Mouse (Mus musculus) hindbrain, embryonic 12.5 days (tissue): ENCODE measurements around the gene Ccl25. TPM values are rescaled to one million over a fixed set of nuclear protein-coding genes. Genes with fewer than 3 reads are reported as not detected.

Experiments
- ATAC-seq: fragments of 200-750 bp; cut with Nextera tagmentation; 2 replicates; pipeline ENCODE4 v1.8.0; 2017; ENCODE audit warnings: moderate TSS enrichment; ENCODE audit not compliant: low FRiP score
- H3K27ac ChIP-seq: fragments of 300-500 bp; sonication (generic); 2 replicates; pipeline ENCODE4 v1.5.1; 2016; ENCODE audit warnings: mild to moderate bottlenecking
- H3K27me3 ChIP-seq: fragments of 300-500 bp; sonication (generic); 2 replicates; pipeline ENCODE4 v1.6.1; 2016; ENCODE audit warnings: mild to moderate bottlenecking
- H3K36me3 ChIP-seq: fragments of 300-500 bp; sonication (generic); 2 replicates; pipeline ENCODE4 v1.6.1; 2016; ENCODE audit warnings: mild to moderate bottlenecking
- H3K4me1 ChIP-seq: fragments of 300-500 bp; sonication (generic); 2 replicates; pipeline ENCODE4 v1.6.1; 2016
- H3K4me2 ChIP-seq: fragments of 300-500 bp; sonication (generic); replicated peaks from 2 replicates; pipeline ENCODE4 v1.6.1; 2016; ENCODE audit warnings: mild to moderate bottlenecking
- H3K4me3 ChIP-seq: fragments of 300-500 bp; sonication (generic); 2 replicates; pipeline ENCODE4 v1.5.1; 2016; ENCODE audit warnings: mild to moderate bottlenecking
- H3K9ac ChIP-seq: fragments of 300-500 bp; sonication (generic); 2 replicates; pipeline ENCODE4 v1.6.1; 2016; ENCODE audit warnings: mild to moderate bottlenecking, moderate library complexity
- H3K9me3 ChIP-seq: fragments of 300-500 bp; sonication (generic); replicated peaks from 2 replicates; pipeline ENCODE4 v1.6.1; 2016; ENCODE audit warnings: mild to moderate bottlenecking
- WGBS: fragments of 180-500 bp; shearing (Covaris S2); methylation state at CpG from one replicate; pipeline ENCODE4 v1.1.7; 2016; 5-methylcytosine and 5-hydroxymethylcytosine counted together
- polyA plus RNA-seq: library from polyadenylated mRNA; unstranded; fragments of >200 nt; fragmentation: Nextera tagmentation; extraction: Ambion mirVana; gene quantifications from 2 replicates; pipeline ENCODE4 v1.2.1, GENCODE M21; 2016

The Ccl25 gene
- polyA plus RNA-seq = 22.3 and 24.1 TPM in 2 replicates

GRCm38 (mm10) chr8:4324983-4325750 lies at the start of gene Ccl25, which contains the start of gene Elavl1:
Gene Ccl25 (plus strand): TSS chr8:4325210.
Gene Elavl1 (minus strand): TSS chr8:4325413.
- Histone ChIP-seq H3K4me3 (peak within 1 kb of the TSS; percentile 99), H3K27me3 (no peaks in the 10 kb centered on the region), H3K9ac (peak within 1 kb of the TSS; percentile 98), H3K9me3 (no peaks in the 10 kb centered on the region), H3K4me1 (peaks cover 31% of the 10 kb centered on the region), H3K36me3 (peaks cover 40% of the 10 kb centered on the region), H3K4me2 (peak within 1 kb of the TSS; percentile 95), H3K27ac (peak within 1 kb of the TSS; percentile 88)
- ATAC-seq = peak; percentile 98
- WGBS = under 1% methylated on average over 78 of the region's 78 CpGs

GRCm38 (mm10) chr8:4275275-4276110 lies 49.5 kb upstream of the Ccl25 start, which contains the start of gene Timm44:
Gene Timm44 (minus strand): TSS chr8:4275913.
- peak within 1 kb of the TSS; percentile 61 for H3K4me2 ChIP-seq
- no peaks in the 10 kb centered on the region for H3K27me3 ChIP-seq
- peaks cover 7% of the 10 kb centered on the region for H3K4me1 ChIP-seq
- peak within 1 kb of the TSS; percentile 76 for H3K27ac ChIP-seq
- H3K36me3 ChIP-seq = peaks cover 27% of the 10 kb centered on the region
- peak within 1 kb of the TSS; percentile 79 for H3K9ac ChIP-seq
- WGBS = under 1% methylated on average over 39 of the region's 39 CpGs
- no peaks in the 10 kb centered on the region for H3K9me3 ChIP-seq
- H3K4me3 ChIP-seq = peak within 1 kb of the TSS; percentile 61
- ATAC-seq = peak; percentile 94

DNA sequence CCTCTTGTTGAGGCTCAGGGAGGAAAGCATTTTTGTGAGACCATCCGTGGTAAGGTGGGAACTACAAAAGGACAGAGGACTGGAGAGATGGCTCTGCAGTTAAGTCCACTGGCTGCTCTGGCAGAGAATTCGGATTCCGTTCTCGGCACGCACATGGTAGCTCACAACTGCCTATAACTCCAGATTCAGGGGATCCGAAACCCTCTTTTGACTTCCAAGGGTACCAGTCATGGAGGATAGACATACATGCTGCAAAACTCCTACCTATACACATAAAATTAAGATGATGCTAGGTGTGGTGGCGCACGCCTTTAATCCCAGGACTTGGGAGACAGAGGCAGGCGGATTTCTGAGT lies 48.9 kb upstream of the Ccl25 start:
- no peaks in the 10 kb centered on the region for H3K9me3 ChIP-seq
- peaks cover 7% of the 10 kb centered on the region for H3K4me1 ChIP-seq
- H3K27ac ChIP-seq = peak overlapping the region; percentile 76
- peak overlapping the region; percentile 61 for H3K4me3 ChIP-seq
- H3K9ac ChIP-seq = peak overlapping the region; percentile 79
- peaks cover 24% of the 10 kb centered on the region for H3K36me3 ChIP-seq
- H3K4me2 ChIP-seq = peak overlapping the region; percentile 61
- H3K27me3 ChIP-seq = no peaks in the 10 kb centered on the region
- no peak for ATAC-seq
- 31% methylated on average over 9 of the region's 9 CpGs for WGBS

DNA sequence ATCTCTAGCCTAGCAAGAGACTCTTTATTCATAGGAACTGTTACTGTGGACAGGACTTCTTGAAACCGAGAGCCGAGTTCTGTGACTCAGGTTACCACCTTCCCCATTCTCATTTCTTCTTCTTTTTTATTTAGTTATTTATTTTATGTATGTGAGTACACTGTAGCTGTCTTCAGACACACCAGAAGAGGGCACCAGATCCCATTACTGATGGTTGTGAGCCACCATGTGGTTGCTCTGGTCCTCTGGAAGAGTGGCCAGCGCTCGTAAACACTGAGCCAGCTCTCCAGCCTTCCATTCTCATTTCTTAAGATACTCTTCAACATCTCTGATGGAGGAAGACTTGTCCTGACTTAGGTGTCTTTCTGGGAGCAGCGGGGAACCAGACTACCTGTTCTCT lies 32.3 kb upstream of the Ccl25 start:
- H3K4me3 ChIP-seq = no peak overlapping the region
- no peak overlapping the region for H3K9ac ChIP-seq
- H3K4me2 ChIP-seq = no peak overlapping the region
- no peaks in the 10 kb centered on the region for H3K9me3 ChIP-seq
- no peak for ATAC-seq
- 86% methylated on average over 5 of the region's 5 CpGs for WGBS
- peaks cover 80% of the 10 kb centered on the region for H3K36me3 ChIP-seq
- no peaks in the 10 kb centered on the region for H3K4me1 ChIP-seq
- no peak overlapping the region for H3K27ac ChIP-seq
- H3K27me3 ChIP-seq = no peaks in the 10 kb centered on the region

GRCm38 (mm10) chr8:4297822-4298221 lies 27.2 kb upstream of the Ccl25 start:
- WGBS = over 99% methylated on average over 4 of the region's 4 CpGs
- Histone ChIP-seq H3K36me3 (peaks cover 73% of the 10 kb centered on the region), H3K27me3 (no peaks in the 10 kb centered on the region), H3K4me1 (no peaks in the 10 kb centered on the region), H3K9me3 (no peaks in the 10 kb centered on the region), H3K27ac (no peak overlapping the region), H3K9ac (no peak overlapping the region), H3K4me2 (no peak overlapping the region), H3K4me3 (no peak overlapping the region)
- no peak for ATAC-seq

DNA sequence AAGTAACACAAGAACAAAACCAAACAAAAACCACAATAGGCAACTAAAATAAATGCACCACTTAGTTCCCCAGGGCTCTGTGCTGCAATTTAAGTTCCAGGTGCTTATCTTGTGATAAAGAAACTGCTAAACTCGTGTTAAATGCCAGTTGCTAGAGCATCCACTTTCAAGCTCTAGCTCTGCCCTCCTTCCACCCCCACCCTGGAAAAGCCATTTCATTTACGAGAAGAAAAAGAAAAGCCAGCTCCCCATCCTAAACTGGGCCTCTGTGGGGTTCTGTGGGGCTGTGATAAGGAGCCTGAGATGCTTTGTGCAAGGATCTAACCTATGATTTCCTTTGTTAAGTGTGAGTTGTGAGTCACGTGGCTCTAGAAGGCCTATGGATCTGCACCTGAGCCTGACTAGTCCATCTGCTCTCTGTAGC lies 20.9 kb upstream of the Ccl25 start:
- WGBS = 80% methylated on average over 3 of the region's 3 CpGs
- Histone ChIP-seq H3K36me3 (peaks cover 87% of the 10 kb centered on the region), H3K27ac (no peak overlapping the region), H3K9ac (no peak overlapping the region), H3K4me2 (no peak overlapping the region), H3K27me3 (no peaks in the 10 kb centered on the region), H3K9me3 (no peaks in the 10 kb centered on the region), H3K4me1 (no peaks in the 10 kb centered on the region), H3K4me3 (no peak overlapping the region)
- ATAC-seq = no peak

DNA sequence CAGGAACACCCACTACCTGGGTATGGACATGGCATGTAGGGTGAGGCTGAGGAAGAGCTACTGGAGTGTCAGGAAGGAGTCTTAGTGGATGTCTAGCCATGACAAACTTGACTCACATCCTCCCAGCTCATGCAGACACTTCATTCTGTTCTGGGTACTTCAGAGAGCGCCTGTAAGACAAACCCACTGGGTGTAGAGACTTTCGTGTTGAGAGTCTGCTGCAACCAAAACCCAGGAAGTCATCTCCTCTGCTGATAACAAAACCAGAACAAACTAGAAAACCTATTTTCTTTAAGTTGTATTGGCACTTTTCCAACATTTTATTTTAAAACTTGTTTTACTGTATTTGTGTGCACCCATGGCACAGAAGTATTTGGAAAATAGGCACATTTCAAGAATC lies 19.2 kb upstream of the Ccl25 start:
- Histone ChIP-seq H3K27me3 (no peaks in the 10 kb centered on the region), H3K9me3 (no peaks in the 10 kb centered on the region), H3K4me3 (no peak overlapping the region), H3K9ac (no peak overlapping the region), H3K4me2 (no peak overlapping the region), H3K27ac (no peak overlapping the region), H3K36me3 (peaks cover 91% of the 10 kb centered on the region), H3K4me1 (no peaks in the 10 kb centered on the region)
- WGBS = 91% methylated on average over 2 of the region's 2 CpGs
- ATAC-seq = no peak

GRCm38 (mm10) chr8:4312104-4312503 lies 12.9 kb upstream of the Ccl25 start:
- no peaks in the 10 kb centered on the region for H3K4me1 ChIP-seq
- no peak for ATAC-seq
- H3K9me3 ChIP-seq = no peaks in the 10 kb centered on the region
- peaks cover 42% of the 10 kb centered on the region for H3K36me3 ChIP-seq
- no peak overlapping the region for H3K9ac ChIP-seq
- no peaks in the 10 kb centered on the region for H3K27me3 ChIP-seq
- H3K4me3 ChIP-seq = no peak overlapping the region
- no peak overlapping the region for H3K27ac ChIP-seq
- H3K4me2 ChIP-seq = no peak overlapping the region

GRCm38 (mm10) chr8:4313254-4314124 lies 11.5 kb upstream of the Ccl25 start:
- H3K9me3 ChIP-seq = no peaks in the 10 kb centered on the region
- WGBS = 91% methylated on average over 3 of the region's 3 CpGs
- H3K36me3 ChIP-seq = peaks cover 29% of the 10 kb centered on the region
- ATAC-seq = no peak
- H3K9ac ChIP-seq = no peak overlapping the region
- no peak overlapping the region for H3K4me2 ChIP-seq
- no peaks in the 10 kb centered on the region for H3K27me3 ChIP-seq
- no peak overlapping the region for H3K4me3 ChIP-seq
- H3K4me1 ChIP-seq = no peaks in the 10 kb centered on the region
- no peak overlapping the region for H3K27ac ChIP-seq

DNA sequence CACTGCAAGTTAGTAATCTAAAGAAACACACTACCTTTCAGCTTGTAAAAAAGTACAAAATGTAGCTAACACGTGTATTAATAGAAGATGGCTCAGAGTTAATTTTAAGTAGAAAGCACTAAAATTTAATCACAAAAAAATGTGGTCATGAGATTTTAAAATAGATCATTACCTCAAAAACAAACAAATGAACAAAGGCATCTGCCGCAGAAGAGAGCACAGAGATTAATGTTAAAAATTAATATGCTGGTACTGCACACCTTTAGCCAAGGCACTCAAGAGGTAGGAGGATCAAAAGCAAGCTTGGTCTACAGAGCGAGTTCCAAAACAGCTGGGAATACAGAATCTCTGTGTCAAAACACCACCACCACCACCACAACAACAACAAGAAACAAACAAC lies 10.2 kb upstream of the Ccl25 start:
- Histone ChIP-seq H3K36me3 (peaks cover 22% of the 10 kb centered on the region), H3K9me3 (no peaks in the 10 kb centered on the region), H3K4me1 (peaks cover under 1% of the 10 kb centered on the region; the same call in 1 of the 2 replicates), H3K27ac (no peak overlapping the region), H3K4me2 (no peak overlapping the region), H3K9ac (no peak overlapping the region), H3K27me3 (no peaks in the 10 kb centered on the region), H3K4me3 (no peak overlapping the region)
- 96% methylated on average over 3 of the region's 3 CpGs for WGBS
- ATAC-seq = no peak

- Histone ChIP-seq H3K4me3 (no peak overlapping the region), H3K4me2 (no peak overlapping the region), H3K27me3 (no peaks in the 10 kb centered on the region), H3K27ac (no peak overlapping the region), H3K9me3 (no peaks in the 10 kb centered on the region), H3K4me1 (peaks cover 21% of the 10 kb centered on the region), H3K36me3 (peaks cover 26% of the 10 kb centered on the region), H3K9ac (no peak overlapping the region)
- 95% methylated on average over 5 of the region's 5 CpGs for WGBS
- no peak for ATAC-seq
Observed at GRCm38 (mm10) chr8:4318124-4318523, 6.9 kb upstream of the Ccl25 start.
